Comparison of ENCODE assay signal across 26 mouse cellular contexts in genomic region chr1:151858474-151858873, GRCm38 (mm10).
"Had no signal": no experiment of that assay in that cellular context is flagged by ENCODE, and none has a peak within 500 bp of the region (broad histone marks: within the 10 kb centered on the region; RNA-seq: fewer than 3 reads in every experiment).

No protein-coding gene starts in this region.

- H3K4me2 ChIP-seq: embryonic facial prominence, embryonic 12.5 days; embryonic facial prominence, embryonic 13.5 days; embryonic facial prominence, embryonic 15.5 days; forebrain, embryonic 12.5 days; forebrain, embryonic 13.5 days; forebrain, embryonic 15.5 days had no signal

- H3K27me3 ChIP-seq: embryonic facial prominence, embryonic 12.5 days; embryonic facial prominence, embryonic 13.5 days; embryonic facial prominence, embryonic 15.5 days; forebrain, embryonic 12.5 days; forebrain, embryonic 13.5 days; forebrain, embryonic 15.5 days had no signal

- H3K27ac ChIP-seq: embryonic facial prominence, embryonic 10.5 days; embryonic facial prominence, embryonic 12.5 days; embryonic facial prominence, embryonic 13.5 days; embryonic facial prominence, embryonic 15.5 days; forebrain, embryonic 10.5 days; forebrain, embryonic 12.5 days; forebrain, embryonic 13.5 days; forebrain, embryonic 15.5 days had no signal

- H3K4me3 ChIP-seq: embryonic facial prominence, embryonic 10.5 days; embryonic facial prominence, embryonic 12.5 days; embryonic facial prominence, embryonic 13.5 days; embryonic facial prominence, embryonic 15.5 days; erythroblast, embryonic 14.5 days; forebrain, embryonic 10.5 days; forebrain, embryonic 12.5 days; forebrain, embryonic 13.5 days; forebrain, embryonic 15.5 days; gastrocnemius, adult 2 months; heart, adult 2 months had no signal

- DNase-seq: cerebellum, adult 8-10 months; cerebellum, adult 9-10 months; cerebellum, adult 9-11 months; cerebellum, postnatal 10 days; cerebellum, postnatal 14 days; cerebellum, postnatal 25 days; cerebellum, postnatal 36 days; embryo, embryonic 11 days; forebrain, postnatal 0 days; gastrocnemius, adult 2 months; gastrocnemius, postnatal 10 days; gastrocnemius, postnatal 14 days; gastrocnemius, postnatal 25 days; gastrocnemius, postnatal 36 days; heart, adult 2 months had no signal

- H3K9me3 ChIP-seq: embryonic facial prominence, embryonic 10.5 days; embryonic facial prominence, embryonic 12.5 days; embryonic facial prominence, embryonic 13.5 days; embryonic facial prominence, embryonic 15.5 days; forebrain, embryonic 10.5 days; forebrain, embryonic 12.5 days; forebrain, embryonic 13.5 days; forebrain, embryonic 15.5 days had no signal

- H3K9ac ChIP-seq: embryonic facial prominence, embryonic 12.5 days; embryonic facial prominence, embryonic 13.5 days; embryonic facial prominence, embryonic 15.5 days; forebrain, embryonic 12.5 days; forebrain, embryonic 13.5 days; forebrain, embryonic 15.5 days; forebrain, postnatal 0 days had no signal

- H3K36me3 ChIP-seq: embryonic facial prominence, embryonic 10.5 days; embryonic facial prominence, embryonic 12.5 days; embryonic facial prominence, embryonic 13.5 days; embryonic facial prominence, embryonic 15.5 days; forebrain, embryonic 10.5 days; forebrain, embryonic 12.5 days; forebrain, embryonic 15.5 days had no signal

- ATAC-seq: forebrain, embryonic 13.5 days; forebrain, embryonic 14.5 days; forebrain, embryonic 15.5 days; forebrain, embryonic 16.5 days; forebrain, postnatal 0 days had no signal

- H3K4me1 ChIP-seq: embryonic facial prominence, embryonic 12.5 days; forebrain, embryonic 10.5 days; forebrain, embryonic 12.5 days; forebrain, embryonic 13.5 days; forebrain, embryonic 15.5 days had no signal
